Mouse (Mus musculus) limb, embryonic 14.5 days (tissue): Measurements from ENCODE around the gene Fto. TPM values are rescaled to one million over a fixed set of nuclear protein-coding genes. Genes with fewer than 3 reads are reported as not detected.

Source experiments
- ATAC-seq: fragments of 200-750 bp; cut with Nextera tagmentation; 2 replicates; pipeline ENCODE4 v1.8.0; 2017; ENCODE audit warnings: low read depth, moderate number of reproducible peaks, moderate TSS enrichment; ENCODE audit not compliant: low FRiP score
- DNase-seq: peaks from one replicate; pipeline ENCODE4 v3.0.0-alpha.2; 2015; ENCODE audit warnings: low spot score
- H3K27ac ChIP-seq: fragments of 300-500 bp; sonication (generic); replicated peaks from 2 replicates; pipeline ENCODE4 v1.5.1; 2014; ENCODE audit warnings: low read depth, mild to moderate bottlenecking, low read length, moderate library complexity, mixed read lengths
- H3K27me3 ChIP-seq: fragments of 300-500 bp; sonication (generic); 2 replicates; pipeline ENCODE4 v1.6.1; 2014; ENCODE audit warnings: low read length, mixed read lengths; ENCODE audit not compliant: control insufficient read depth, insufficient read depth
- H3K36me3 ChIP-seq: fragments of 300-500 bp; sonication (generic); 2 replicates; pipeline ENCODE4 v1.6.1; 2014; ENCODE audit warnings: mild to moderate bottlenecking, low read length, moderate library complexity, mixed read lengths; ENCODE audit not compliant: control insufficient read depth, insufficient read depth
- H3K4me1 ChIP-seq: fragments of 300-500 bp; sonication (generic); 2 replicates; pipeline ENCODE4 v1.6.1; 2014; ENCODE audit warnings: antibody characterized with exemption, low read length, mixed read lengths; ENCODE audit not compliant: control insufficient read depth, insufficient read depth
- H3K4me2 ChIP-seq: fragments of 300-500 bp; sonication (generic); replicated peaks from 2 replicates; pipeline ENCODE4 v1.6.1; 2014; ENCODE audit warnings: low read depth, mild to moderate bottlenecking, low read length, moderate library complexity; ENCODE audit not compliant: severe bottlenecking
- H3K4me3 ChIP-seq: fragments of 300-500 bp; sonication (generic); replicated peaks from 2 replicates; pipeline ENCODE4 v1.5.1; 2014; ENCODE audit warnings: low read length
- H3K9ac ChIP-seq: fragments of 300-500 bp; sonication (generic); 2 replicates; pipeline ENCODE4 v1.6.1; 2014; ENCODE audit warnings: mild to moderate bottlenecking, low read depth, low read length, moderate library complexity; ENCODE audit not compliant: severe bottlenecking
- H3K9me3 ChIP-seq: fragments of 300-500 bp; sonication (generic); 2 replicates; pipeline ENCODE4 v1.6.1; 2016; ENCODE audit warnings: low read length; ENCODE audit not compliant: control insufficient read depth
- POLR2A ChIP-seq: fragments of 200-500 bp; IDR thresholded peaks from 2 replicates; pipeline ENCODE4 v1.8.0; 2012; ENCODE audit warnings: inconsistent platforms, mild to moderate bottlenecking, moderate library complexity, borderline replicate concordance; ENCODE audit not compliant: insufficient read depth, insufficient read length; ENCODE audit errors: extremely low read depth
- WGBS: fragments of 180-500 bp; shearing (Covaris S2); extraction: QIAGEN DNeasy Blood & Tissue Kit; methylation state at CpG from one replicate; pipeline ENCODE4 v1.1.7; 2014; 5-methylcytosine and 5-hydroxymethylcytosine counted together
- polyA plus RNA-seq, 2 experiments: library from polyadenylated mRNA; depleted of rRNA in 1 of 2; stranded (reverse) in 1 of 2; unstranded in 1 of 2; fragments of >200 nt; fragmentation: Nextera tagmentation in 1 of 2; extraction: Ambion mirVana in 1 of 2; gene quantifications; 2 replicates each; pipeline versions ENCODE4 v1.2.1 to v1.2.3; 2012 to 2014

Gene Fto
- polyA plus RNA-seq, 2 experiments, result 80.0 to 107 TPM

DNA sequence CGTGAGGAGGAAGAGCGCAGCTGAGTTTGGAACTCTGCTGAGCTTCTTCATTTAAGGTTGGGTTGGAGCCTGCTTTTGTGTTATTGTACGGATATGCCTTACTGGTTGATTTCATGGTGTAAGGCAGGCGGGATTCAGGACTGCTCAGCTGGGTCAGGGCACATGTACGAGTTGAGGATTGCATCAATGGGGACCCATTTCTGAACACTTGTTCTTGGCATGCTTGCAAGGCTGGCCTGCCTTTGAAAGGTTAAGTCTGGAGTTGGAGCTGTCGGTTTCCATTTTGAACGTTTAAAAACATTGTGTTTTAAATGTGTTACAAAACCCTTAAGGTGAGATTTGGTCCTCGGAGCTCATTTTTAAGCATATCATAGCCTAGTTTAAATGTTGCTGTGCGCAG lies 15.7 kb downstream of the Fto start:
- DNase-seq, result no peak
- H3K9me3 ChIP-seq, result no peaks in the 10 kb centered on the region
- no peaks in the 10 kb centered on the region for H3K27me3 ChIP-seq
- no peak overlapping the region for H3K27ac ChIP-seq
- no peak overlapping the region for H3K9ac ChIP-seq
- no peak overlapping the region for H3K4me2 ChIP-seq
- H3K36me3 ChIP-seq, result peaks cover 3% of the 10 kb centered on the region; the same call in 1 of the 2 replicates
- no peak overlapping the region for H3K4me3 ChIP-seq
- 70% methylated on average over 9 of the region's 9 CpGs for WGBS
- H3K4me1 ChIP-seq, result peaks cover 28% of the 10 kb centered on the region
- ATAC-seq, result no peak
- no peak for TF ChIP-seq POLR2A

DNA sequence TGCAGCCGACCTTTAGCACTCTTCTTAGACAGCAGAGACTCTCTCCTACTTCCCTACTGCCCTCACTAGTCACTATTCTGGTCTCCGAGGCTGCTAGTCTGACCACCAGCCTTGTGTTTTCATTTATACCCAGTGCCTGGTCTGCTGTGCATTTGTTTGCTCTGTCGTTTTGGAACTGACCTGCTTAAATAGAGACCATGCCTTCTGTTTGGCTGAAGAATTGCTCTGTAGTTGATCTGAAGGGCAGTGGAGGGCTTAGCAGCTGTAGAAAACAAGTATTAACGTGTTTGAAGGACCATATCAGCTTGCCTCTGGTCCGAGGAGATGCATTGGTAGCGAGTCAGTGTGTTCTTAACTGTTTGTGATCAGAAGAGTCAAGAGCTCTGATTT lies 16.1 kb downstream of the Fto start:
- no peak overlapping the region for H3K27ac ChIP-seq
- no peak for DNase-seq
- H3K36me3 ChIP-seq, result peaks cover 3% of the 10 kb centered on the region; the same call in 1 of the 2 replicates
- no peak overlapping the region for H3K9ac ChIP-seq
- no peaks in the 10 kb centered on the region for H3K9me3 ChIP-seq
- ATAC-seq, result no peak
- no peak overlapping the region for H3K4me3 ChIP-seq
- TF ChIP-seq POLR2A, result no peak
- no peak overlapping the region for H3K4me2 ChIP-seq
- WGBS, result 18% methylated on average over 6 of the region's 6 CpGs
- no peaks in the 10 kb centered on the region for H3K27me3 ChIP-seq
- H3K4me1 ChIP-seq, result peaks cover 28% of the 10 kb centered on the region

DNA sequence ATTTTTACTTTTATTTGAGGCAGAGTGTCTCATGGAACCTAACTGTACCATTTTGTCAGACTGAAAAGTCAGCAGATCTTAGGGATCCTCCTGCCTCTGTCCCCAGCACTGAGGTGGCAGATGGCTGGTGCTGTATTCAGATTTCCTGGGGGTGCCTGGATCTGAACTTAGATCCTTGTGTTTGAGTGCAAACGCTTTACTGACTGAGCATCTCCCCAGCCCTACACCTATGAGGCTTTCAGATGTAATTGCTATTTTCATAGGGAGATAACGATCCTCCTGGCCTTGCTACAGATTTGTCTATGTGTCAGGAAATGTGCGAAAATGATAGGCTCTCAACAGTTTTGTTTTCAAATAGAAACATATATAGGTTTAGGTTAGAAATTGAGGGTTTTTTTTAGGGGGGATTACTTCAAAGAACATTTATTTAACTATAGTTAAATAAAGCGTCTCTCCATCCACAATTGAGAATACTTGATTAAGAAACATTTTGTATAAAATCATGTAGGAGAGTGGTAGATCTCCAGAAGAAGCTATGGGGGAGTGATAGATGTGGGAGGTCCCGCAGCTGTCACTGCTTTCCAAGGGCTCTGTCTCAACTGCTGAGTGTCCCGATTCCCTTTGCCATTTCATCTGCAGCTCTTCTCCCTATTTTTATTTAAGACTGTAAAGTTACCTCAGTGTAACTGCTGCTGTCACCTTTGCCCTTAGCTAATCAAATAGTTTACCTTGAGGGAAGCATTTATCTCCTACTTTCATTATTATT lies 25.2 kb downstream of the Fto start:
- TF ChIP-seq POLR2A, result no peak
- no peaks in the 10 kb centered on the region for H3K27me3 ChIP-seq
- ATAC-seq, result no peak
- H3K9me3 ChIP-seq, result no peaks in the 10 kb centered on the region
- no peak for DNase-seq
- no peak overlapping the region for H3K4me3 ChIP-seq
- no peaks in the 10 kb centered on the region for H3K4me1 ChIP-seq
- H3K36me3 ChIP-seq, result no peaks in the 10 kb centered on the region
- WGBS, result 83% methylated on average over 6 of the region's 6 CpGs
- H3K9ac ChIP-seq, result no peak overlapping the region
- H3K4me2 ChIP-seq, result no peak overlapping the region
- no peak overlapping the region for H3K27ac ChIP-seq

DNA sequence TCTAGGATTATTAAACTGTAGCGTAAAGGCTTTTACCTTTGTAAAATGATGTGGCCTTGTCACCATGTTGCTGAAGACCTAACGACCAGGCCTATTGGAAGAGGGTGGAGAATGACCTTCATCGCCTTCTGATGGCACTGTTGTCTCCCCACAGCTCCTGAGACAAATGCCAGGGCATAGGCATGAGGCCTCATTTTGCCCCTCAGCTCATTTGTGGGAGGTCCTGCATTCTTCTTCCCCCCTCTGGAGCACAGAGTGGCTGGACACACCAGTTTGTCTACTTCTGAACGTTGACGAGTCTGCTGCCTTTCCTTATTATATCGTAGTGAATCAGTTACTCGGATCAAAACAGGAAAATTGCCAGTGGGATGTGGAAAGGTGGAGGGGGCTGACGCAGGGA lies 26.3 kb downstream of the Fto start:
- no peaks in the 10 kb centered on the region for H3K9me3 ChIP-seq
- H3K9ac ChIP-seq, result no peak overlapping the region
- DNase-seq (no peak), ATAC-seq (no peak)
- H3K36me3 ChIP-seq, result no peaks in the 10 kb centered on the region
- H3K4me1 ChIP-seq, result peaks cover under 1% of the 10 kb centered on the region; the same call in 1 of the 2 replicates
- 84% methylated on average over 8 of the region's 8 CpGs for WGBS
- no peak overlapping the region for H3K4me2 ChIP-seq
- H3K27me3 ChIP-seq, result no peaks in the 10 kb centered on the region
- TF ChIP-seq POLR2A, result no peak
- no peak overlapping the region for H3K4me3 ChIP-seq
- no peak overlapping the region for H3K27ac ChIP-seq

DNA sequence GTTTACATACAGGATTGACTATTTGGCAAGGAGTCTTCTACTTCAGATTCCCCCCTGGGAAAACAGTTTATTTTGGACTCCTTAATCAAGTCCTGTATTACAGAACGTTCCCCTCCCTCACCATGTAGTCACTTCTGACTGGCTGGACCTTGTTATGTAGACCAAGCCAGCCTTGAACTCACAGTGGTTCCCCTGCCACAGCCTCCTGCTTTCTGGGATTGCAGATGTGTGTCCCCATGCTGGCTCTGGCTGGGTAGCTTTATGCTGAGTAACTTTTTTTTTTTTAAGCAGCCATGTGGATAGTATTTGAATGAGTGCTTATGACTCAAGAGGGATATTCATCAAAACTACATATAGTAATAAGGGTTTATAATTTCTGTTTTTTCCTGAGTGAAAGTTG lies 27.4 kb downstream of the Fto start:
- no peaks in the 10 kb centered on the region for H3K36me3 ChIP-seq

More for the DNA sequence above, 27.4 kb downstream of the Fto start:
- Histone ChIP-seq H3K9me3 (no peaks in the 10 kb centered on the region), H3K27me3 (no peaks in the 10 kb centered on the region), H3K4me2 (no peak overlapping the region), H3K9ac (no peak overlapping the region), H3K4me3 (no peak overlapping the region), H3K27ac (no peak overlapping the region), H3K4me1 (peaks cover 3% of the 10 kb centered on the region; the same call in 1 of the 2 replicates)
- 66% methylated on average over 1 of the region's 1 CpGs for WGBS
- ATAC-seq (no peak), DNase-seq (no peak)
- no peak for TF ChIP-seq POLR2A
